Comparison of ENCODE assay signal across 38 mouse cellular contexts in genomic region chr7:52056954-52057353, GRCm38 (mm10). TPM values are rescaled to one million over a fixed set of nuclear protein-coding genes. Genes with fewer than 3 reads are reported as not detected.
A peak's percentile ranks its signal among the peaks of the same experiment; 100 is the strongest.
DNase-seq lines count a peak whose midpoint lies in the region; ATAC-seq lines count a peak whose summit lies in the region.
"Had no signal": no experiment of that assay in that cellular context is flagged by ENCODE, and none has a peak within 500 bp of the region (broad histone marks: within the 10 kb centered on the region; RNA-seq: fewer than 3 reads in every experiment).

No protein-coding gene starts in this region.

- no peak overlapping the region for H3K27ac ChIP-seq in midbrain, embryonic 13.5 days
- H3K27ac ChIP-seq in midbrain, embryonic 16.5 days (ENCODE audit: low read length) = no peak overlapping the region
- H3K27ac ChIP-seq in forebrain, embryonic 12.5 days = no peak overlapping the region
- H3K27ac ChIP-seq in forebrain, embryonic 15.5 days (replicated peaks) = no peak overlapping the region
- H3K27ac ChIP-seq: heart, adult 2 months; intestine, embryonic 15.5 days; liver, embryonic 14.5 days; macrophage; neural tube, embryonic 12.5 days had no signal

- no peaks in the 10 kb centered on the region for H3K4me1 ChIP-seq in midbrain, embryonic 13.5 days (replicated peaks)
- no peaks in the 10 kb centered on the region for H3K4me1 ChIP-seq in midbrain, embryonic 16.5 days (ENCODE audit: control insufficient read depth, insufficient read depth, low read length)
- H3K4me1 ChIP-seq in forebrain, embryonic 12.5 days = no peaks in the 10 kb centered on the region
- H3K4me1 ChIP-seq in forebrain, embryonic 15.5 days = 0 out of 2 replicates have a peak, but pooled peaks cover 5% of the 10 kb centered on the region
- H3K4me1 ChIP-seq: heart, embryonic 12.5 days; intestine, embryonic 15.5 days; neural tube, embryonic 12.5 days had no signal

- ATAC-seq in midbrain, embryonic 13.5 days = peak; percentile 40; the same call in 1 of the 2 replicates
- ATAC-seq in midbrain, embryonic 16.5 days = no peak
- ATAC-seq in forebrain, embryonic 12.5 days (ENCODE audit: low FRiP score) = peak; percentile 66
- peak; percentile 92 for ATAC-seq in forebrain, embryonic 15.5 days (replicated peaks)
- ATAC-seq in activated CD4-positive, CD25-positive, alpha-beta regulatory T cell, adult 4 months = no peak
- ATAC-seq: intestine, embryonic 15.5 days had no signal

- H3K27me3 ChIP-seq in midbrain, embryonic 13.5 days = no peaks in the 10 kb centered on the region
- no peaks in the 10 kb centered on the region for H3K27me3 ChIP-seq in midbrain, embryonic 16.5 days (ENCODE audit: control insufficient read depth, insufficient read depth, low read depth, low read length)
- no peaks in the 10 kb centered on the region for H3K27me3 ChIP-seq in forebrain, embryonic 12.5 days
- H3K27me3 ChIP-seq in forebrain, embryonic 15.5 days = no peaks in the 10 kb centered on the region
- H3K27me3 ChIP-seq: heart, embryonic 12.5 days; intestine, embryonic 15.5 days; neural tube, embryonic 12.5 days had no signal

- H3K9me3 ChIP-seq in midbrain, embryonic 13.5 days = no peaks in the 10 kb centered on the region
- H3K9me3 ChIP-seq in midbrain, embryonic 16.5 days (replicated peaks; ENCODE audit: control insufficient read depth, low read length, poor library complexity, severe bottlenecking) = no peaks in the 10 kb centered on the region
- no peaks in the 10 kb centered on the region for H3K9me3 ChIP-seq in forebrain, embryonic 12.5 days
- H3K9me3 ChIP-seq in forebrain, embryonic 15.5 days = no peaks in the 10 kb centered on the region
- H3K9me3 ChIP-seq: heart, embryonic 12.5 days; intestine, embryonic 15.5 days; neural tube, embryonic 12.5 days had no signal

- H3K9ac ChIP-seq in midbrain, embryonic 13.5 days (replicated peaks) = no peak overlapping the region
- H3K9ac ChIP-seq in midbrain, embryonic 16.5 days (ENCODE audit: low read depth, low read length) = no peak overlapping the region
- no peak overlapping the region for H3K9ac ChIP-seq in forebrain, embryonic 12.5 days
- no peak overlapping the region for H3K9ac ChIP-seq in forebrain, embryonic 15.5 days (replicated peaks)
- H3K9ac ChIP-seq: heart, embryonic 12.5 days; intestine, embryonic 15.5 days; liver, embryonic 14.5 days; neural tube, embryonic 12.5 days had no signal

- no peak for DNase-seq in heart, postnatal 4 days
- DNase-seq: adrenal gland, adult 2 months; adrenal gland, postnatal 36 days; B cell, adult 2 months; cerebellum, adult 8-10 months; cerebellum, postnatal 25 days; heart, adult 2 months; kidney, postnatal 25 days; liver; lung, adult 2 months; lung, postnatal 10 days; right cerebral cortex, postnatal 14 days had no signal

- H3K4me3 ChIP-seq in midbrain, embryonic 13.5 days (replicated peaks) = no peak overlapping the region
- H3K4me3 ChIP-seq in midbrain, embryonic 16.5 days (ENCODE audit: low read depth, low read length) = no peak overlapping the region
- H3K4me3 ChIP-seq in forebrain, embryonic 12.5 days (replicated peaks) = no peak overlapping the region
- H3K4me3 ChIP-seq in forebrain, embryonic 15.5 days = no peak overlapping the region
- H3K4me3 ChIP-seq: heart, adult 2 months; heart, embryonic 12.5 days; intestine, embryonic 15.5 days; myocyte; neural tube, embryonic 12.5 days had no signal

- WGBS in midbrain, embryonic 13.5 days = 80% methylated on average over 2 of the region's 2 CpGs
- WGBS in midbrain, embryonic 16.5 days = 55% methylated on average over 2 of the region's 2 CpGs
- 85% methylated on average over 2 of the region's 2 CpGs for WGBS in forebrain, embryonic 12.5 days
- 62% methylated on average over 2 of the region's 2 CpGs for WGBS in forebrain, embryonic 15.5 days

- H3K36me3 ChIP-seq in midbrain, embryonic 13.5 days = no peaks in the 10 kb centered on the region
- no peaks in the 10 kb centered on the region for H3K36me3 ChIP-seq in midbrain, embryonic 16.5 days (ENCODE audit: control insufficient read depth, insufficient read depth, low read length)
- no peaks in the 10 kb centered on the region for H3K36me3 ChIP-seq in forebrain, embryonic 12.5 days (replicated peaks)
- no peaks in the 10 kb centered on the region for H3K36me3 ChIP-seq in forebrain, embryonic 15.5 days
- H3K36me3 ChIP-seq: heart, embryonic 12.5 days; intestine, embryonic 15.5 days; neural tube, embryonic 12.5 days had no signal

- H3K4me2 ChIP-seq in midbrain, embryonic 13.5 days (replicated peaks) = no peak overlapping the region
- no peak overlapping the region for H3K4me2 ChIP-seq in midbrain, embryonic 16.5 days (ENCODE audit: low read length)
- no peak overlapping the region for H3K4me2 ChIP-seq in forebrain, embryonic 12.5 days
- no peak overlapping the region for H3K4me2 ChIP-seq in forebrain, embryonic 15.5 days (replicated peaks)
- H3K4me2 ChIP-seq: heart, embryonic 12.5 days; intestine, embryonic 15.5 days; neural tube, embryonic 12.5 days had no signal

RNA-seq across cellular contexts. Expression of gene 1700015G11Rik, which starts 41.4 kb away (rescaled TPM):
- not detected in 2 replicates for polyA plus RNA-seq in midbrain, embryonic 13.5 days (2015; fragmentation: Nextera tagmentation; extraction: Ambion mirVana)
- polyA plus RNA-seq in midbrain, embryonic 16.5 days (2015; fragmentation: Nextera tagmentation; extraction: Ambion mirVana) = not detected in 2 replicates
- polyA plus RNA-seq in forebrain, embryonic 12.5 days (2016; fragmentation: Nextera tagmentation; extraction: Ambion mirVana) = not detected in 2 replicates
- not detected in 2 replicates for polyA plus RNA-seq in forebrain, embryonic 15.5 days (2015; fragmentation: Nextera tagmentation; extraction: Ambion mirVana)
- total RNA-seq in heart, postnatal 4 days (2021) = not detected
- not detected for polyA plus RNA-seq in activated CD4-positive, CD25-positive, alpha-beta regulatory T cell, adult 4 months (2017; shearing (Covaris generic))
- total RNA-seq: adrenal gland, adult 2 months; adrenal gland, postnatal 36 days; gastrocnemius, adult 8-10 months; gastrocnemius, postnatal 4 days; heart, adult 2 months; hematopoietic stem cell, adult 5-6 weeks; layer of hippocampus, adult 18-20 months; layer of hippocampus, postnatal 10 days; left cerebral cortex, adult 18-20 months; left cerebral cortex, postnatal 14 days; megakaryocyte-erythroid progenitor cell, adult 5-6 weeks had no signal
- polyA plus RNA-seq: adrenal gland, adult 2 months; embryonic facial prominence, embryonic 11.5 days; heart, adult 2 months; heart, embryonic 12.5 days; heart, postnatal 0 days; intestine, embryonic 15.5 days; kidney, embryonic 14.5 days; limb, embryonic 11.5 days; liver, embryonic 14.5 days; lung, adult 2 months; macrophage; midbrain, embryonic 14.5 days; myocyte; neural tube, embryonic 12.5 days; small intestine, adult 2 months; stomach, embryonic 14.5 days had no signal

RNA-seq across cellular contexts. Expression of gene Svip, which starts 51.1 kb away (rescaled TPM):
- 17.1 and 17.5 TPM in 2 replicates for polyA plus RNA-seq in midbrain, embryonic 13.5 days (2015; fragmentation: Nextera tagmentation; extraction: Ambion mirVana)
- 21.2 and 21.9 TPM in 2 replicates for polyA plus RNA-seq in midbrain, embryonic 16.5 days (2015; fragmentation: Nextera tagmentation; extraction: Ambion mirVana)
- polyA plus RNA-seq in forebrain, embryonic 12.5 days (2016; fragmentation: Nextera tagmentation; extraction: Ambion mirVana) = 19.1 and 21.1 TPM in 2 replicates
- 22.5 and 23.4 TPM in 2 replicates for polyA plus RNA-seq in forebrain, embryonic 15.5 days (2015; fragmentation: Nextera tagmentation; extraction: Ambion mirVana)
- total RNA-seq in heart, postnatal 4 days (2021) = 1 to 10 TPM; 7.8 to 9.2 TPM
- under 1 TPM; 0.57 to 0.63 TPM for polyA plus RNA-seq in activated CD4-positive, CD25-positive, alpha-beta regulatory T cell, adult 4 months (2017; shearing (Covaris generic))

Comparison
In these comparisons a context has a peak if more than half of its experiments do, and no peak if none do; other contexts are left out.
1. ATAC-seq: peak in midbrain, embryonic 13.5 days (single experiment), forebrain, embryonic 12.5 days (single experiment) and forebrain, embryonic 15.5 days (single experiment); none in midbrain, embryonic 16.5 days (single experiment) and activated CD4-positive, CD25-positive, alpha-beta regulatory T cell, adult 4 months (single experiment).
2. RNA of gene Svip, which starts 51.1 kb away (polyA plus RNA-seq): 22.5 to 23.4 TPM in forebrain, embryonic 15.5 days, 21.2 to 21.9 TPM in midbrain, embryonic 16.5 days, 19.1 to 21.1 TPM in forebrain, embryonic 12.5 days and 17.1 to 17.5 TPM in midbrain, embryonic 13.5 days; 0.57 to 0.63 TPM in activated CD4-positive, CD25-positive, alpha-beta regulatory T cell, adult 4 months; every median in the first group is over 10 times any median in the second.